Mouse (Mus musculus) olfactory bulb, adult 2 months (tissue): ENCODE results near the gene Vasp. TPM values are rescaled to one million over a fixed set of nuclear protein-coding genes. Genes with fewer than 3 reads are reported as not detected.

ENCODE experiments used
- H3K27ac ChIP-seq: fragments of 200-500 bp; 2 replicates; pipeline ENCODE4 v1.5.1; 2012; ENCODE audit warnings: low read depth, low read length; ENCODE audit not compliant: insufficient read depth
- H3K4me1 ChIP-seq: fragments of 200-500 bp; 2 replicates; pipeline ENCODE4 v1.6.1; 2012; ENCODE audit warnings: low read length; ENCODE audit not compliant: control insufficient read depth, insufficient read depth
- H3K4me3 ChIP-seq: fragments of 200-500 bp; 2 replicates; pipeline ENCODE4 v1.5.1; 2012; ENCODE audit warnings: mild to moderate bottlenecking, low read depth, low read length, moderate library complexity; ENCODE audit not compliant: insufficient read depth
- CTCF ChIP-seq: fragments of 200-500 bp; IDR thresholded peaks from 2 replicates; pipeline ENCODE4 v1.5.1; 2012; ENCODE audit warnings: low read depth, mild to moderate bottlenecking, low read length, moderate library complexity; ENCODE audit not compliant: insufficient read depth
- POLR2A ChIP-seq: fragments of 200-500 bp; IDR thresholded peaks from 2 replicates; pipeline ENCODE4 v1.6.1; 2012; ENCODE audit warnings: mild to moderate bottlenecking, low read depth, low read length, moderate library complexity; ENCODE audit not compliant: insufficient read depth
- WGBS: fragments of 180-500 bp; shearing (Covaris S2); methylation state at CpG from one replicate; pipeline ENCODE4 v1.1.7; 2018; 5-methylcytosine and 5-hydroxymethylcytosine counted together
- polyA plus RNA-seq: library from polyadenylated mRNA; stranded (reverse); fragments of >200 nt; gene quantifications from 2 replicates; pipeline ENCODE4 v1.2.4, GENCODE M21; 2012; ENCODE audit warnings: low replicate concordance; ENCODE audit not compliant: missing spikeins, insufficient read depth, insufficient read length

Gene Vasp
- polyA plus RNA-seq, 1 experiment = not detected

DNA sequence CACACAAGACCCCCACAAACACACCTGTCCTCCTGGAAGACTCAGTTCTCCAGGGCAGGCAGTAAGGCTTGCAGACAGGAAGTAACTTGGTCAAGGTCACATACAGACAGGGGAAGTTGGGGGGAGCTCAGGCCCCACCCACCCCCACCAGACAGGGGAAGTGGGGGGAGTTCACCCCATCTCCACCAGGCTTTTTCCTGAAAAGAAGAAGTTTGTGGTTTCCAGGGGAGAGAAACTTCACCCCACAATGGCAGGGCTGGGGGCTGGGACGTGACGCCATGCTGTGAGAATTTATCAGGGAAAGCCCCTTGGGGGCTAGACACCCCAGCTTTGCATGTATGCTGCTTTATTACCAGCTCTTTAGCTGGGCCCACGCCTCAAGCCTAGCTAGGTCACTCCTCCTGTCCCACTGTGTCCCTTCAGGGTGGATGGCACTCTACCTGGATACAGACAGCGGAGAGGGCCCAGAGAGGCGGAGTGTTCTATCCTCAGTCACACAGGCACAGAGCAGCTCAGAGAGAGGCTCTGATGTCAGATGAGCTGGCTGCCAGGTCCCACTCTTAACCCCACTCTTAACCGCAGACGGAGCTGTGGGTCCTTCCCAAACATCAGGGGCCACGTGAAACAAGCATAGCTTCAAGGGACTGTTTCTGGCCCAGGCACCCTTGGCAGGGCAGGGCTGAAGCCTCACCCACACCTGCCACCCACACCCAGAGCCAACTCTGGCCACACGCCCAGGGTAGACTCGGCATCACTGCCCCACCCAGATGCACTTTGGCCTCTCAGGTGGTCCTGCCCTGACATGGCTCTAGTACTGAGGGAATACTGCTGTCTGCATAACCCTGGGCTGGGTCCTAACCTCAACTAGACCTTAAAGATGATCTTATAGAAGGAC is 5.4 kb downstream of the Vasp start:
- H3K27ac ChIP-seq = no peak overlapping the region
- 79% methylated on average over 10 of the region's 10 CpGs for WGBS

DNA sequence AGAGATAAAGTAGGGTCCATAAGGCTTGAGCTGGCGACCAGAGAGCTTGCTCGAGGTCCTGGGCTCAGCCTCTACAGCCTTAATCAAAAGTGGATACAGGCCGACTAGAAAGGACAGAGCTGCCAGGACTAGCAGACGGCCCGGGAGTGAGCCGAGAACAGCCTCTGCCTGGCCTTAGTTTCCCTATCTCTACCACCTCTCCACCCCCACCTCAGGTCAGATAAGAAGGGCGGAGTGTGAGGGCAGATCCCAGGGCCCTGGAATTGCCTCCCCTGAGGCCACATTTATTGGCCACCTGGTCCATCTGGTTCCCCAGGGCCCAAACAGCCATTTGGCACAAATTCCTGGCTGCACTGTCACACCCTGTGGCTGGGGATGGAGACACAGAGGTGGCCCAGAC is 6.5 kb downstream of the Vasp start:
- TF ChIP-seq POLR2A = no peak
- peaks cover 12% of the 10 kb centered on the region for H3K4me1 ChIP-seq
- 80% methylated on average over 7 of the region's 7 CpGs for WGBS
- no peak overlapping the region for H3K27ac ChIP-seq
- no peak overlapping the region for H3K4me3 ChIP-seq

More for the DNA sequence above, 5.4 kb downstream of the Vasp start:
- no peak for TF ChIP-seq POLR2A
- TF ChIP-seq CTCF = no peak
- Histone ChIP-seq H3K4me3 (no peak overlapping the region), H3K4me1 (peaks cover 21% of the 10 kb centered on the region)

DNA sequence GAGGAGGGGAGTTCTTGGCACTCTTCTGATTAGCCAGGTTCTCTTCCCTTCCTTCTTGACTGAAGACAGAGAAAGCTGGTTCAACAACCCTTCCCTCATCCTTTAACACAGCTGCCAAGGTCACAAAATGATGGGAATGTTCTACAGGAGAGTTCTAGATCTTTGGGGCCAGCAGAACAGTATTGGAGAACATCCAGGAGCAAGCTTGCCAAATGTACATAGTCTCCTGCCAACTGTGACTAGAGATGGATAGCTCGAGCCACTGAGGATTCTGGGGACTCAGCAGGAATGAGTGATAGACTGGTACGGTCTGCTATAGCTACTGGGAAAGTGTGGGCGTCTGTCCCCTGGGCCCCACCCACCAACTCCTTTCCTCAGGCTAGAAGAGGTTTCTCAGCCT is 13.3 kb downstream of the Vasp start:
- 59% methylated on average over 3 of the region's 3 CpGs for WGBS
- no peak overlapping the region for H3K27ac ChIP-seq
- TF ChIP-seq POLR2A = no peak
- H3K4me1 ChIP-seq = peaks cover 5% of the 10 kb centered on the region; the same call in 1 of the 2 replicates
- H3K4me3 ChIP-seq = no peak overlapping the region

DNA sequence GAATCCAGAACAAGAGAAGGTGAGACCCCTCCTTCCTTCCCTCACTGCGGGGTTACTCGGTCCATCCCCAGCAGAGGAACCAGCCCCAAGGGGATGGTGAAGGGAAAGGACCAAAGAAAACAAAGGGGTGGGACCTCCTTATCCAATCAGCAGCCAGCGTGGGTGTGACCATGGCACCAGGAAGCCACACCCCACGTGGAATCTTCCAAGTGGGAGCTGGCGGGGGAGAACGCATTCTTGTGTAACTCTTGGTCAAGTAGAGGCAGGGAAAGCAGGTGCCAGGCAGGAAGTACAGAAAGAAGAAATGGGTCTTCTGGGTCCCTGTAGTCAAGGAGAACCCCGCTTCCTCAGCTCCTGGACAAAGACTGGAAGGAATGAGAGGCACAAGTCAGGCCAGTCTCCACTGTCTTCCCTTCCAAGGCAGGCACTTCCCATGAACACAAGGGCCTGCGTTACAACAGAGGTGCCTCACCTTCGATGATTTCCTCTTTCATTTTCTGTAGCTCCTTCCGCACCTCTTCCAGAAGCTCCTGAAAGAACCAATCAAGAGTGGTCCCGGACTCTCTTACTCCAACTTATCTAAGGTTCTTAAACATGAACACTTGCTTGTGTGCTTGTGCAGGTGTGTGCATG is 14.1 kb downstream of the Vasp start:
- Histone ChIP-seq H3K4me3 (no peak overlapping the region), H3K27ac (no peak overlapping the region), H3K4me1 (peaks cover 5% of the 10 kb centered on the region; the same call in 1 of the 2 replicates)
- WGBS = 37% methylated on average over 11 of the region's 11 CpGs
- TF ChIP-seq POLR2A (no peak), CTCF (no peak)

DNA sequence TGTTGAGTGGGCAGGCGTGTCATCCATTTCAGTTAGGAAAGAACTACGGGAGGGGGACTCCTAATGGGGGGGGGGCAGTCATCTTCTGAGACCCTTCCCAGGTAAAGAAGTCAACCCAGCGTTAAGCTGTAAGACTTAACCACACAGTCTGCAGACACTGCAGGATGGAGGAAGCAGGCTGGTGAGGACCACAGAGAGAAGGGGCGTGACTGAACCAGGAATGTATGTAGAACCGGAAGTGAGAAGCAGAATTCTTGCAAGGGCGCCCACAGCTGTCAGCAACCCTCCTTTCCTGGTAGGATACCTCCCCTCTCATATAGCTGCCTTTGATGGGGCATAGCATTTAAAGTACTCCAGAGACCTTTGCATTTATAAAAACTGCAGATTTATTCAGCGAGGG is 15.1 kb downstream of the Vasp start:
- H3K4me3 ChIP-seq = no peak overlapping the region
- H3K27ac ChIP-seq = no peak overlapping the region
- 88% methylated on average over 7 of the region's 7 CpGs for WGBS
- no peak for TF ChIP-seq CTCF
- no peak for TF ChIP-seq POLR2A
- H3K4me1 ChIP-seq = peaks cover 5% of the 10 kb centered on the region; the same call in 1 of the 2 replicates

DNA sequence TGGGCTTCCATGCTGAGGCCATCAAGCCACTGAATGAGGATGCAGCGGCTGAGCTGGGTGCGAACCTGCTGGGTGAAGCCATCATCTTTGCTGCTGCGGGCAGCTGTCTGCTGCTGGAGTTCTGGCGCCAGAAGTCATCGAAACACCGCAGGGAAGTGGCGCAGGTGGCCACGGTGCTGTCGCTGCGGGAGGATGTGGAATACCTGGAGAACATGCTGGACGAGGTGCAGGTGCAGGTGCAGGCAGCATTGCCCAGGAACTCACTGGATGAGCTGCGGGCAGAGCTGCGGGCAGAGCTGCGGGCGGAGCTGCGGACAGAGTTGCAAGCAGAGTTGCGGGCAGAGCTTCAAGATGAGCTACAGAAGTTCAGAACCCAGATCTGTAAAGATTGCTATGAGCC is 16.2 kb downstream of the Vasp start:
- H3K4me3 ChIP-seq = no peak overlapping the region
- TF ChIP-seq POLR2A (no peak), CTCF (no peak)
- WGBS = 91% methylated on average over 17 of the region's 17 CpGs

DNA sequence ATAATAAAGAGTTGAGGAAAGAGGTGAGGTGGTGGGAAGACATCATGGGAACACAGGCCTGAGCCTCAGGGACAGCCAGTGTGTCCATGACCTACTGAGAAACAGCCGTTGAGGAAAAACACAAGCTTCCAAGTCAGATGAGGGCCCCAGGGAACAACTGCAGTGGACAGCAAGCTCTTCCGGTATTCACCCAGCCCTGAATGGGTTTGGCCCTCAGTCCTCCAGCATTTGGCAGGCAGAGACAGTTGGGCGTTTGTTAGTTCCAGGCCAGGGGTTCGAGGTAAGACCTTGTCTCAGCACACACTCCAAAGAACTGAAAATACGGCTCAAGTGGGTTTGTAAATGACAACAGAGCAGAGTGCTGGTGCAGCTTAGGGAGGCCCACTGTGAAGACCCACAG is 18.2 kb downstream of the Vasp start:
- H3K27ac ChIP-seq = no peak overlapping the region
- WGBS = 43% methylated on average over 5 of the region's 5 CpGs
- peaks cover 5% of the 10 kb centered on the region; the same call in 1 of the 2 replicates for H3K4me1 ChIP-seq
- TF ChIP-seq POLR2A (no peak), CTCF (no peak)
- H3K4me3 ChIP-seq = no peak overlapping the region

More for the DNA sequence above, 16.2 kb downstream of the Vasp start:
- H3K27ac ChIP-seq = no peak overlapping the region
- peaks cover 5% of the 10 kb centered on the region; the same call in 1 of the 2 replicates for H3K4me1 ChIP-seq

DNA sequence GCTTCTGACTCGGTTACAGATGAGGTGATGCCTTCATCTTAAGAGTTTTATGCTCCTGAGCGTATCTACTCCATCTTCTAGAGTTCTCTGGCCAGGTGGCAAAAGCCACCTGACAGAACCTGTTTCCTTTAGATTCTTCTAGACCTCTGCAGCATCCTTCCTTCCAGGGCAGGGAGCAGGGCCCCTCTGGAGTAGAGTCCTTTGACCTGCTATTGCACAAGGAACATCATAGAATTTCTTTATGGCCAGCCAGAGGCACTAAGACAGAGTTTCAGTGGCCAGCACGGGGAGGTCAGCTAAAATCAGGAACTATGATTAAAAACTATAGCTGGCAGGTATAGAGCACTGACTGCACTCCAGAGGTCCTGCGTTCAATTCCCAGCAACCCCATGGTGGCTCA is 19.5 kb downstream of the Vasp start:
- no peak overlapping the region for H3K27ac ChIP-seq
- no peaks in the 10 kb centered on the region for H3K4me1 ChIP-seq
- H3K4me3 ChIP-seq = no peak overlapping the region
- TF ChIP-seq POLR2A = no peak
- no peak for TF ChIP-seq CTCF
- 90% methylated on average over 4 of the region's 4 CpGs for WGBS

DNA sequence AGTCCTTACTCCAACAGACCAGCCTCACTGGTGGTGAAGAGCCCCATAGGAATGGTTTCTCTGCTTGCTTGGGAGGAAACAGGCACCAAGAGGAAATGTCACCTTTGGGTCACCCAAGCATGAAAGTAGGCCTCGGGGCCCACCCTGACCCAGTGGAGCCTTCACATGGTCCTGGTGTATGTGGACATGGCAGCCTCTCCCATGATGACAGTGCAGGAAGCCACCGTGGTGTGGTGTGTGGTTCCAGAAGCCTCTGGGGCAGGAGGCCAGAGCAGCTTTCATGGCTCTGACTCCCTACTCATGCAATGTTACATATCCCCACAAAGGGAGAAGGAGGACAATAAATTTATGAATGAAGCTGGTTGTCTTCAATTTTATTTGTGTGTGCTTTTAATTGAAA is 24.1 kb downstream of the Vasp start:
- Histone ChIP-seq H3K27ac (no peak overlapping the region), H3K4me1 (peaks cover 3% of the 10 kb centered on the region; the same call in 1 of the 2 replicates), H3K4me3 (no peak overlapping the region)
- no peak for TF ChIP-seq CTCF
- 93% methylated on average over 2 of the region's 2 CpGs for WGBS
